Mouse (Mus musculus) limb, embryonic 15.5 days (tissue): ENCODE data around the gene Slc35c1. TPM values are rescaled to one million over a fixed set of nuclear protein-coding genes. Genes with fewer than 3 reads are reported as not detected.
"Not testable (repeated sequence)": the region's sequence is repeated elsewhere in the genome, so short reads cannot be mapped to it uniquely, and the experiment has no call there.

ENCODE experiments used
- ATAC-seq: fragments of 200-750 bp; cut with Nextera tagmentation; 2 replicates; pipeline ENCODE4 v1.8.0; 2017; ENCODE audit warnings: low read depth, moderate TSS enrichment; ENCODE audit not compliant: insufficient number of reproducible peaks, low FRiP score, low TSS enrichment
- H3K27ac ChIP-seq: fragments of 300-500 bp; sonication (generic); 2 replicates; pipeline ENCODE4 v1.5.1; 2015; ENCODE audit warnings: moderate library complexity, mild to moderate bottlenecking, inconsistent platforms
- H3K27me3 ChIP-seq: fragments of 300-500 bp; sonication (generic); 2 replicates; pipeline ENCODE4 v1.6.1; 2015; ENCODE audit warnings: inconsistent platforms
- H3K36me3 ChIP-seq: fragments of 300-500 bp; sonication (generic); 2 replicates; pipeline ENCODE4 v1.6.1; 2015; ENCODE audit warnings: inconsistent platforms
- H3K4me1 ChIP-seq: fragments of 300-500 bp; sonication (generic); 2 replicates; pipeline ENCODE4 v1.6.1; 2015; ENCODE audit warnings: inconsistent platforms
- H3K4me2 ChIP-seq: fragments of 300-500 bp; sonication (generic); 2 replicates; pipeline ENCODE4 v1.6.1; 2015; ENCODE audit warnings: mild to moderate bottlenecking, inconsistent platforms
- H3K4me3 ChIP-seq: fragments of 300-500 bp; sonication (generic); 2 replicates; pipeline ENCODE4 v1.5.1; 2015; ENCODE audit warnings: mild to moderate bottlenecking, inconsistent platforms
- H3K9ac ChIP-seq: fragments of 300-500 bp; sonication (generic); 2 replicates; pipeline ENCODE4 v1.6.1; 2015; ENCODE audit warnings: inconsistent platforms
- H3K9me3 ChIP-seq: fragments of 300-500 bp; sonication (generic); 2 replicates; pipeline ENCODE4 v1.6.1; 2016; ENCODE audit warnings: inconsistent platforms
- WGBS: fragments of 180-500 bp; shearing (Covaris S2); methylation state at CpG from one replicate; pipeline ENCODE4 v1.1.7; 2015; 5-methylcytosine and 5-hydroxymethylcytosine counted together
- polyA plus RNA-seq: library from polyadenylated mRNA; unstranded; fragments of >200 nt; fragmentation: Nextera tagmentation; extraction: Ambion mirVana; gene quantifications from 2 replicates; pipeline ENCODE4 v1.2.1, GENCODE M21; 2015

The Slc35c1 gene
- polyA plus RNA-seq, 1 experiment from 2014 or later, result 14.8 TPM

DNA sequence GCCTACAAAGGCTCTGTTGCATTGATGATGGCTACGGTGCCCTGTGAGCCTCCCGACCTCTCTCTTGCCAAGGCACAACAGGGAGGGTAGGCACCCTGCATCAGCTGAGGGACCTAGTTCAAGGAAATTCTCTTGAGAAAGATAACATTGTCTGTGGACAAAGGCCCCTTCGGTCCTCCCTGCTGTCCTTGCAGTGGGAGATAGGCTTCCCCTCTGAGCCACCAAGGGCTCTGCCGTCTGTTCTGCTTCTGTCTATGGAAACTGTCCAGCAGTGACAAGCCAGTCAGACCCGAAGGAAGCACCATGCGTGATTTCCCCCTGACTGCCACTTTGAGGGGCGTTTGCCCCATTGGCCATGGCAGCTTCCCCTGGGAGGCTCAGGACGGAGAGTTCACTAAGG, 27.5 kb upstream of the Slc35c1 start:
- H3K4me2 ChIP-seq, result no peak overlapping the region
- ATAC-seq, result no peak
- H3K27ac ChIP-seq, result no peak overlapping the region
- H3K4me1 ChIP-seq, result peaks cover 3% of the 10 kb centered on the region; the same call in 1 of the 2 replicates
- no peak overlapping the region for H3K9ac ChIP-seq
- H3K4me3 ChIP-seq, result no peak overlapping the region
- no peaks in the 10 kb centered on the region for H3K9me3 ChIP-seq
- WGBS, result 85% methylated on average over 8 of the region's 8 CpGs
- H3K36me3 ChIP-seq, result no peaks in the 10 kb centered on the region
- H3K27me3 ChIP-seq, result peaks cover 54% of the 10 kb centered on the region

DNA sequence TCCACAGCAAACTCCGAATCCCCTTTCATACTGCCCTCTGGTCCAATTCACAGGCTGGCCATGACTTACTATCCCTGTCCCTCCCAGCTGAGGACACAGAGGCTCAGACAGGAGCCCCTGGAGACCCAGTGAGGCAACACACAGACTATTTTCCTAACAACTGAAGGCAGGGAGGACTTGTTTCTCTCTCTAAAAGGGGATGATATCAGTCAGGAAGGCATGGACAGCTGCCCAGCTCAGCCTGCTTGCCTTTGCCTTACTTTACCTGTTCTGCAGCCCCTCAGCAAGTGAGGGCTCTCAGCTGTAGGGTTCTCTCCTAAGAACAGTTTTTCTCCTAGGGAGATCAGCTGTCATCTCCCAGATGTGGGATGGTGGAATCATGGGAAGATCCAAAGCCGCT, 26.6 kb upstream of the Slc35c1 start:
- no peak overlapping the region for H3K4me2 ChIP-seq
- H3K4me1 ChIP-seq, result peaks cover 2% of the 10 kb centered on the region; the same call in 1 of the 2 replicates
- no peak overlapping the region for H3K9ac ChIP-seq
- no peaks in the 10 kb centered on the region for H3K9me3 ChIP-seq
- peaks cover 57% of the 10 kb centered on the region for H3K27me3 ChIP-seq
- ATAC-seq, result no peak
- H3K36me3 ChIP-seq, result no peaks in the 10 kb centered on the region
- WGBS, result 54% methylated on average over 2 of the region's 2 CpGs
- H3K4me3 ChIP-seq, result no peak overlapping the region
- no peak overlapping the region for H3K27ac ChIP-seq

DNA sequence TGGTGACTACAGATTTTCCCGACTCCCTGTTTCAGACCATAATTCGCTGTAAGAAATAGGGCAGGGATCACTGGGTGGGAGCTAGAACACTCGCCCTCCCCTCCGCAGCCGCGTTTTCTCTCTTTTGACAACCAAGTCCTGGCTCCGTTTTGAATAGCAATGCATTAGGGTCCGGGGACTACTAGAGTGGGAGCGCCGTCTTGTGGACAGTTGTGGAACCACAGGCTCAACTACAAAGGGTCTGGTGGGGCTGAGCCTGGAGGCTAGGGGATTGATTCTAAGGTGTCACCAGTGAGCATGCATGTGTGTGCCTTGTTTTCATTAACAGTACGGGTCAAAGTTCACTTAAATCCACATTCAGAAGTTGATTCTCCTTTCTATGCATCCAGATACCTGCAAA, 26.1 kb upstream of the Slc35c1 start:
- ATAC-seq, result no peak
- Histone ChIP-seq H3K27ac (no peak overlapping the region), H3K4me2 (peak overlapping the region; percentile 29; the same call in 1 of the 2 replicates), H3K9ac (no peak overlapping the region), H3K4me1 (no peaks in the 10 kb centered on the region), H3K27me3 (peaks cover 52% of the 10 kb centered on the region), H3K9me3 (no peaks in the 10 kb centered on the region), H3K4me3 (peak overlapping the region; percentile 22), H3K36me3 (no peaks in the 10 kb centered on the region)
- WGBS, result 2% methylated on average over 11 of the region's 11 CpGs

DNA sequence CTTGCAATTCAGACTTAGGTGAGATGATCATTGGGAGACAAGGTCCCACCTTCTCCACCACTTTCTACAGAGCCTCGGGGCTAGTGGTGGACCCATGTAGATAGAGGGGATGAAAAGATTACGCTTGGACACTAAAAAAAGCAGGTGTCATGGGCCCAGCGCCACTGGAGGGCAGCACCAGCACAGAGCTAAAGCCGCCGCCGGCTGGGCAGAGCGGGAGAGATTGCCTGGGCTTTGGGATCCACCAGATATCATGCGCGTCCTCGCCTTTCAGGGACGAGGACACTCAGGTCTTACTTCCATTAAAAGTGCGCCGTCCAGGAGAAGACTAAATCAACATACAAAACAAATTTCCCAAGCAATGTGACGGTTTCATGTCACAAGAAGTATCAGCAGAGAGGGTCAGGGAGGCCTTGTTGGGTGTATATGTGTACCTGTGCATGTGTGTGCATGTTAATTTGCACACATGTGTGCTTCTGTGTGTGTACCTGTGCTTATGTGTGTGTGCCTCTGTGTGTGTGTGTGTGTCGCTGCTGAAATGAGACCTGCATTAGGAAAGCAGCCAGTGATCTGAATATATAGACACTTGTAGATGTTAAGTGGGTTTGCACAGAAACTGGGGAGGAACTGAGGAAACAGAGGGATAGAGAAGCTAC, 25.4 kb upstream of the Slc35c1 start:
- Histone ChIP-seq H3K27ac (no peak overlapping the region), H3K9me3 (no peaks in the 10 kb centered on the region), H3K9ac (no peak overlapping the region), H3K36me3 (no peaks in the 10 kb centered on the region), H3K4me2 (no peak overlapping the region), H3K4me1 (no peaks in the 10 kb centered on the region), H3K27me3 (peaks cover 52% of the 10 kb centered on the region), H3K4me3 (no peak overlapping the region; the same call in 1 of the 2 replicates)
- WGBS, result 7% methylated on average over 15 of the region's 15 CpGs
- ATAC-seq, result no peak

DNA sequence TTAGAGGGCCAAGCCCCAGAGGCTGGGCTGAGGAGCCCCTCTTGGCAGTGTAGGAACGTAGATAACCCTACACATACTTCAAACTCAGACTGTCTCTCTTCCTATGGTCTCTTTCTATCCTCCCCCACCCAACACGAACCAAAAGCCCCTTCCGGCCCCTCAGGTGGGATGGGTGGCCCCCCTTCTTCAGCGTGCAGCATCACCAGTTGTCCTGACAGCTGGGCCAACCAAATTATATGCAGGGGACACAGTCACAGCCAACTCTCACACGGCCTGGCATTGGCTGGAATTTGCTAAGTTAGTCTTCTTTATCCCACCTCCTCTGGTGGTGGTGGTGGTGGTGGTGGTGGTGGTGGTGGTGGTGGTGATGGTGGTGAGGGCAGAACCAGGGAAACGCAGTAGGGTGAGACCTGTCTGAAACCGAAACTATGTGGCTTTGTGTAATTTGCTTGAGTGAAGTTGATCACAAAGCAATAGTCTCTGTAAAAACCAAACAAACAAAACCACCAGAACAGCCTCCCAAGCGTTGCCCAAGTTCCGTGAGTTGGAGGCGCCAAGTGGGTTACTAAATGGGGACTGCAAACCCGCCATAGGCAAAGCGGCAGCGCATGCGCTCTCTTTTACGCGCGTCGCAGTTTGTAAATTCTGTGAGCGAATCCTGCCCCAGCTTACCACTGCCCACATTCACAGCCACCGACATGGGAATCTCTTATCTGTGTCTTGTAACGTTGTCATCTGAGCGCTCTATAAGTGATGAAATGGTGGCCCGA, 24.1 kb upstream of the Slc35c1 start:
- 0 out of 2 replicates have a peak, but pooled peaks have one; percentile 40 for ATAC-seq
- Histone ChIP-seq H3K36me3 (no peaks in the 10 kb centered on the region), H3K4me1 (no peaks in the 10 kb centered on the region), H3K27me3 (peaks cover 52% of the 10 kb centered on the region), H3K27ac (no peak overlapping the region), H3K9me3 (no peaks in the 10 kb centered on the region), H3K9ac (no peak overlapping the region), H3K4me2 (peak overlapping the region; percentile 31), H3K4me3 (peak overlapping the region; percentile 10)
- WGBS, result 26% methylated on average over 23 of the region's 23 CpGs

DNA sequence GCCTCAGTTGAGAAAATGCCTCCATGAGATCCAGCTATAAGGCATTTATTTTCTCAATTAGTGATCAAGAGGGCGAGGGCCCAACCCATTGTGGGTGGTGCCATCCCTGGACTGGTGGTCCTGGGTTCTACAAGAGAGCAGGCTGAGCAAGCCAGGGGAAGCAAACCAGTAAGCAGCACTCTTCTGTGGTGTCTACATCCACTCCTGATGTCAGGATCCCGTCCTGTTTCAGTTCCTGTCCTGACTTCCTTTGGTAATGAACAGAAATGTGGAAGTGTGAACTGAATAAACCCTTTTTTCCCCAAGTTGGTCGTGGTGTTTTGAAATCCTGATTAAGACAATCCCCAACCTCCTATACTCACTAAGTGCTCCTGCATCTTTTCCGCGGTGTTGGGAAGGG, 23.2 kb upstream of the Slc35c1 start:
- H3K36me3 ChIP-seq, result no peaks in the 10 kb centered on the region
- no peaks in the 10 kb centered on the region for H3K4me1 ChIP-seq
- H3K4me3 ChIP-seq, result no peak overlapping the region
- ATAC-seq, result no peak
- no peaks in the 10 kb centered on the region for H3K9me3 ChIP-seq
- H3K9ac ChIP-seq, result no peak overlapping the region
- H3K27me3 ChIP-seq, result peaks cover 52% of the 10 kb centered on the region
- no peak overlapping the region for H3K27ac ChIP-seq
- no peak overlapping the region for H3K4me2 ChIP-seq
- WGBS, result 40% methylated on average over 5 of the region's 5 CpGs

DNA sequence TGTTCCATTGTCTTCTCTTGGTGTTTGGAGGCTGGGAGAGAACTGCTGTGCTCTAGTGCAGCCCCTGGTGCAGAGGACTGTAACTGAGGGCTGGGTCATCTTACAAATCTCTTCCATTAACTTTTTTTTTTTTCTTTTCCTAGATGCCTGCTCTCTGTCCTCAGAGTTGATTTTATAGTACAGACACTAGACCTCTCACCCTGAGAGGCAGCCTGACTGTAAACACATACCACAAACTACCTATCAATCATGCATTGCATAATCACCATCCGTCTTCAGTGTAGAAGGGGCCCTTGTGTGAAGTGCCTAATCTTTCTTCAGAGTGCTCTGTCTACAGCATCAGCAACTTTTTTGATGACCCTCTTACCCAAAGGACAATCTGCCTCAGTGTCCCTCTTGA, 22.2 kb upstream of the Slc35c1 start:
- no peak for ATAC-seq
- 26% methylated on average over 1 of the region's 1 CpGs for WGBS
- H3K27me3 ChIP-seq, result peaks cover 48% of the 10 kb centered on the region
- H3K36me3 ChIP-seq, result no peaks in the 10 kb centered on the region
- no peaks in the 10 kb centered on the region for H3K4me1 ChIP-seq
- no peak overlapping the region for H3K27ac ChIP-seq
- H3K4me3 ChIP-seq, result no peak overlapping the region
- no peak overlapping the region for H3K9ac ChIP-seq
- no peak overlapping the region for H3K4me2 ChIP-seq
- no peaks in the 10 kb centered on the region for H3K9me3 ChIP-seq

DNA sequence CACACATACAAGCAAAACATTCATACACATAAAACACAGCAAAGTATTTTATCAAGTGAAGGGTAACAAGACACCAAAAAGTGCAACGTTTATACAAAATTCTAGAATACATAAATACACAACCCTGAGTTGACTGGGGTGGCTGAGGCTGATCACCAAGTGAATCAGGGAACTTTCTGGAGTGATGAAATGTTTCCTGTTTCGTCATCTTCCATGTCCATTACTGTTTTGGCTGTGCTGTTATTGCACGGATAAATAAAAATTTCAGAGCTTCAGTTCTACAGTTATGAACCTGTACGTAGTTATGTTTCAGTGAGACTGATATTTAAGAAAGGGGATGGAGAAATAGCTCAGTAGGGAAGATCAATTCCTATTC, 18.0 kb upstream of the Slc35c1 start:
- Histone ChIP-seq H3K9me3 (no peaks in the 10 kb centered on the region), H3K4me3 (no peak overlapping the region), H3K27ac (no peak overlapping the region), H3K4me1 (no peaks in the 10 kb centered on the region), H3K4me2 (no peak overlapping the region), H3K36me3 (no peaks in the 10 kb centered on the region), H3K27me3 (peaks cover 8% of the 10 kb centered on the region), H3K9ac (no peak overlapping the region)
- ATAC-seq, result no peak
- WGBS, result 82% methylated on average over 4 of the region's 4 CpGs

DNA sequence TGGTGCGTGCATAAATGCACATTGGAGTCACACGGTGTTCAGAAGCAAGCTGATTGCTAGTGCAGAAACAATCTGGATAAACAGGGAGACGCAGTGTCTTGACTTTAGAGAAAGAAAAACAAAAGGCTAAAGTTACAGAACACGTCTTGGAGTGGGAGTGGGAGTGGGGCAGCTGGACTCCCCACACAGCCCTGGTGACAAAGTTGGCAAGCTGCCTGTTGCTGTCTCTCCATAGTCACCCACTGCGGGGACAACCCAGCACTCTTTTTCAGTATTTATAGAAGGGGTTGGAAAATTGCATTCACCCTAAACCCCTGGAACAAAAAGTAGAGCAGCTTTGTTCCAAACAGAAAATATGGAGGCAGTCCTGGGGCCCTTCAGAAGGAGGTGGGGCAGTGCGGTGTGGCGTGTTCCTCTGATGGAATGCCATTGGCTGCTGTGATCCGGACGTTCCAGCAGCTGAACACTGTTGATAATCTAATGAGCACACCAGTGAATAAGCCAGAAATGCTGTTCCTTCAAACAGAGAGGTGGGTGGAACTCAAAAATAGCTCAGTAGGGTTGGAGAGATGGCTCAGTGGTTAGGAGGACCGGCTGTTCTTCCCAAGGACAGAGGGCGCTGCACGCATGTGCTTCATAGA, 17.5 kb upstream of the Slc35c1 start:
- H3K4me2 ChIP-seq, result no peak overlapping the region
- no peaks in the 10 kb centered on the region for H3K9me3 ChIP-seq
- no peak overlapping the region for H3K4me3 ChIP-seq
- H3K27me3 ChIP-seq, result peaks cover 3% of the 10 kb centered on the region
- peak; percentile 48; the same call in 1 of the 2 replicates for ATAC-seq
- H3K9ac ChIP-seq, result no peak overlapping the region
- WGBS, result 72% methylated on average over 12 of the region's 12 CpGs
- H3K36me3 ChIP-seq, result no peaks in the 10 kb centered on the region
- no peak overlapping the region for H3K27ac ChIP-seq
- no peaks in the 10 kb centered on the region for H3K4me1 ChIP-seq

DNA sequence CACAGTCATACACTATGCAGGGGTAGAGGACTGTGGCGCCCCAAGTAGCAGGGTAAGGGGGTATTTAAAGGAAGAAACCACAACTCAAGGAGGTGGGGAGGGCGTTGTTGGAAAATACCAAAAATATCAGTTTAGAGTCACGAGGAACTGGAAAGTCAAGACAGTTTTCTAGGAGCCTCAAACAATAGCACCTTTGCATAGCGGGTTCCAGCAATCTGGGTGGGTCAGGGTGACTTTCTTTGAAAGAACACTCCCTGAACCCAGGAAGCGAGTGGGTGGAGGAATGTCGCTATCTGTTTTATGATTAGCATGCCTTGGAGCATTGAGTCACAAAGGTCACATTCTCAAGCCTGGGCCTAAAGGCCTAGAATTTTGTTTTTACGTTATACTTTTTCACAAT, 16.2 kb upstream of the Slc35c1 start:
- WGBS, result 75% methylated on average over 7 of the region's 7 CpGs
- not testable (repeated sequence) for H3K27ac ChIP-seq, ATAC-seq, H3K36me3 ChIP-seq, H3K4me1 ChIP-seq, H3K9me3 ChIP-seq, H3K4me2 ChIP-seq, H3K4me3 ChIP-seq, H3K27me3 ChIP-seq, H3K9ac ChIP-seq

DNA sequence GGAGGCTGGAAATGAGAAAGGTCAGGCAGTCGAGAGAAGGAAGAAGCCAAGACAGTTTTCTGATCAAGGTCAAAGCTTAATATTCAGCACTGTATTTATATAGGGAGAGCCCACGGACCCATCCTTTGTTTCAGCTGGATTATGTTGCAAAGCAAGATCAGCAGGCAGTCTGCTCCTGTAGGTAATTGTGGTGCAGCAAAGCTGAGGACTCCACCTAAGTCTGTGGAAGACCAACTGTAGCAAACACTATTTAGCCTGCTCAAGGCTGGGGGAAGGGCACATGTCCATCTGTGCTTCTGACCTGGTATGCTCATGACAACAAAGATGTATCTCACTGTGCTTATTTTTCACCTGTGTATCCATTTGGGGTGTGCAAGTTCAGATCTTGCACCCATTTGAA, 15.4 kb upstream of the Slc35c1 start:
- H3K27ac ChIP-seq, result no peak overlapping the region
- H3K27me3 ChIP-seq, result no peaks in the 10 kb centered on the region
- H3K4me3 ChIP-seq, result no peak overlapping the region
- no peak for ATAC-seq
- no peaks in the 10 kb centered on the region for H3K36me3 ChIP-seq
- 65% methylated on average over 2 of the region's 2 CpGs for WGBS
- no peaks in the 10 kb centered on the region for H3K9me3 ChIP-seq
- H3K4me1 ChIP-seq, result no peaks in the 10 kb centered on the region
- no peak overlapping the region for H3K9ac ChIP-seq
- H3K4me2 ChIP-seq, result no peak overlapping the region

DNA sequence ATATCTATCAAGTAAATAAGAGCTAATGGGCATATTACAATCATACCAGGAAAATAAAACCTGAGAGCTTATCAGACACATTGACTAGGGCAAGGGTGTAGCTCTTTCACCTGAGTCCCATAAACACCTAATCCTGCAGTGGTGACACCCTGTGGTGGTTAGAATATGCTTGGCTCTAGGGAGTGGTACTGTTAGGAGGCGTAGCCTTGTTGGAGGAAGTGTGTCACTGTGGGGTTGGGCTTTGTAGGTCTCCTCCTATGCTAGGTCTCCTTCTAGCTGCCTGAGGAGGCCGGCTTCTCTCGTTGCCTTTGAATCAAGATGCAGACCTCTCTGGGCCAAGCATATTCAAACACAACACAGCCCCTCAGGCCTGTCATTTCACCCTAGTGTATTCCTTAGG, 14.6 kb upstream of the Slc35c1 start:
- H3K9me3 ChIP-seq, result no peaks in the 10 kb centered on the region
- H3K4me1 ChIP-seq, result no peaks in the 10 kb centered on the region
- no peaks in the 10 kb centered on the region for H3K36me3 ChIP-seq
- no peaks in the 10 kb centered on the region for H3K27me3 ChIP-seq
- WGBS, result 73% methylated on average over 3 of the region's 3 CpGs
- no peak overlapping the region for H3K4me2 ChIP-seq
- H3K4me3 ChIP-seq, result no peak overlapping the region
- no peak overlapping the region for H3K9ac ChIP-seq
- no peak for ATAC-seq
- no peak overlapping the region for H3K27ac ChIP-seq
